Mouse (Mus musculus) skeletal muscle tissue, adult 2 months (tissue): ENCODE measurements around the gene Klhdc10.
"Not testable (repeated sequence)": the region's sequence is repeated elsewhere in the genome, so short reads cannot be mapped to it uniquely, and the experiment has no call there.

ENCODE experiments used
- DNase-seq: peaks from one replicate; pipeline ENCODE4 v3.0.0-alpha.2; 2012; ENCODE audit warnings: low read depth, low spot score

The Klhdc10 gene

DNA sequence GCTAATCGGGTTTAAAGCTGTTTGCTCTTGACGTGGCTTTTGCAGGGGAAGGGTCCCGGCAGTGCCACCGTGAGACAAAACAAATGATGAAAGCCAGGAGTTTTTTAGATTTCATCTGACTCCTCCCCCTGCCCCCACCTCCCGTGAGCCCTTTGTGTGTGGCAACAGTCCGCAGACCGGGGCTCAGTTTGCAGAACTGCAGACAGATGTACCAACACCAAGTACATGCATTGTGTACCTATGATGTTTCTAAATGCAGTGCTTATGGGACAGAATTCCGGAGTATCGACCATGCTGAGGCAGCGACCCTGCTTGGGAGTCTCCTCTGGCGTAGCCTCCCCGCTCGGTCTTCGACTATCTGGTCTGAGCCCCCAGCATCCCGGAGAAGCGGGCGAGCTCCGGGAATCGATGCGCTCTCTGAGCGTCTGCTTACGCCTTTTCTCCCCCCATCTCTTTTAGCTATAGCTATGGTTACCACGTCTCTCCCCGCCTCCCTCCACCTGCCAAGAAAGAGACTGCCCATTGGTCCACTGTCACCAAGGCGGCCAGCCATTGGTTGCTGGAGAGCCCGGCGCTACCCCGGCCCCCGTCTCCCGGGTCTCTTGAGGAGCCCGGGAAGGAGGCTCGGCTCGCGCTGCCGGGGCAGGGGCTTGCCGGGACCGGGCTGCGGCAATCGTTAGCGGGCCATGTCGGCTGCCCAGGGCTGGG is at the start of gene Klhdc10:
TSS of gene Klhdc10 (plus strand) at position 561 of the 708 bp plus-strand sequence.
- peak; percentile 98 for DNase-seq

DNA sequence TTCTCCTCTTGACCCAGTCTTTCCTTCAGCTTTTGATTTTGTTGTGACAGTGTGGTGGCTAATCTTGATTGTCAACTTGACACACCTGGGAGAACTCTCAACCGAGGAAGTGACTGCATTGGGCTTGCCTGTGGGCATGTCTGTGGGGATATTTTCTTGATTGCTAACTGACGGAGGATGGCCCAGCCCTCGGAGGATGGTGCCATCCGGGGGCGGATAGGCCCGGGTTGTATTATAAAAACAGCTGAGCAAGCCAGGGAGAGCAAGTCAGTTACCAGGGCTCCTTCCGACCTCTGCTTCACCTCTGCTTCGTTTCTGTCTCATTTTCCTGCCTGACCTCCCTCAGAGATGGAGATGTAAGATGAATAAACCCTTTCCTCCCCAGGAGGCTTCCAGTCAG is 48.9 kb upstream of the Klhdc10 start:
- no peak for DNase-seq

DNA sequence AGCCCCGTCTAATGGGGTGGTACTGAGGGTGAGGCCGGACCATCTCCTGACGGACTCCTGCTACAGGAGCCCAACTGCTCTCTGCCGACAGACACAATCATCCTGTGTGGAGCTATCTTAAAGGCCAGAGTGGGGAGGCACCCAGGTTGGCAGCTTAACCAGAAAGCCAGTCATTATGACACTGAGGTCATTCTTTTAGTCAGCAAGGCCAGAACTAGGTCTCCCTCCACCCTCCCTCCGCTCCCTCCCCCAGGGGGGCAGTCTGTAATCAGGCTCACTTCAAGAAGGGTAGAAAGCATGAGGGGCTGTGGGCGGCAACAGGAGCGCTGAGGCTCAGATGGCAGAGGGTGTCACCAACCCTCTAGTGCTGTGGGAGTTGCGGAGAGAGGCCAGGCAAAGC is 48.0 kb upstream of the Klhdc10 start:
- DNase-seq = no peak

- no peak for DNase-seq
These were observed 46.9 kb upstream of the Klhdc10 start for GRCm38 (mm10) chr6:30354760-30355159.

GRCm38 (mm10) chr6:30355701-30356100 is 46.0 kb upstream of the Klhdc10 start:
- DNase-seq = peak; percentile 75

- no peak for DNase-seq
These were observed 45.5 kb upstream of the Klhdc10 start for GRCm38 (mm10) chr6:30356161-30356560.

DNA sequence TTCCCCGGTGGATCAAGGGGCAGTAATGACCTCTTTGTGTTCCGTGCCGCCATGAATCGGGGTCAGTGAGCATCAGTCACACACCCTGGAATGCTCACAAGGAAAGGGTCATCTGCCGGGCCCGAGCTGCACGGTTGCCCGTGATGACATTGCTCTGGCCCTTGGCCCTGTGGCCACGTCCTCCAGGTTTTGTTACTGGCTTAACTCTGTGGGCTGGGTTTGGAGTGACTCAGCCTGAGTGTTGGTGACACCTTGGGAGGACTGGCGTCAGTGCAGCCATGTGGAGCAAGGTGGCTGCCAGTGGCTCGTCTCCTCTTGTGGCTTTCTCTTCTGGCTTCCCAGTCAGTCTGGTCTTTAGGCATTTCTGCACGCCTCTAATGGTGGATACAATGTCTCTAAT is 45.0 kb upstream of the Klhdc10 start:
- DNase-seq = no peak

GRCm38 (mm10) chr6:30357561-30358177 is 44.0 kb upstream of the Klhdc10 start:
- peak; percentile 69 for DNase-seq

DNA sequence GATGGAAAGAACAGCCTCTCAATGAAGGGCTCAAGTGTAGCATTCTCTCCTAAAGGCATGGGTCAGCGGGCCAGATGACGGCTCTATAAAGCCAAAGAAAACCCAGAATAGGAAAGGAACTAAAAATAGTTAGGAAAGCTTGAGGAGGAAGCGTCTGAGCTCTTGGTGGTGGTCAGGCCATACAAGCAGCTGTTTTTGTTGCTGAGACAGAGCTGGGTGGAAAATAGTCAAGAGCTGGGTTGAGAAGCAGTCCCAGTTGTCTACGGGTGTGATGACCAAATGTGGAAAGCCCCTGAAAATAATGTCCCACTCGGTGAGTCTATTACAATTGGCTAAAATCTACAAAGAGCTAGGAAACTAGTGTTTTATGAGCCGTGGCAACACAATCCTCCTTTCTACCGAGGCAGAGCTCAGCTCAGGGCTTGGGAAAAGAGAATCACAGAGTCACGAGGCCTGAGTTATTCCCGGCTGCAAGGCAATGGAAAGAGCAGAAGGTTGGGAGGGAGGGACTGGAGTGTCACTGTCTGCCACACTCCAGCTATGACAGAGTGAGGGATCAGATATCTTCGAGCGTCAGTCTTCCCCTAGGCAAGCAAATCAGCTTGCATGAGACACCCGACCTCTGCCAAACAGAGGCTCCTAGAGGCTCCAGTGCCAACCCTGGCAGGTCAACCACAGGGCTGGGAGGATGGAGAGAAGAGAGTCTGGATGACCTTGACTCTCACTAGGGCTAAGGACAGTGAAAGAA is 41.7 kb upstream of the Klhdc10 start:
- DNase-seq = peak; percentile 95

GRCm38 (mm10) chr6:30363808-30364207 is 37.9 kb upstream of the Klhdc10 start:
- no peak for DNase-seq

- DNase-seq = no peak
These were observed 32.4 kb upstream of the Klhdc10 start for GRCm38 (mm10) chr6:30369291-30369690.

- DNase-seq = no peak
These were observed 28.9 kb upstream of the Klhdc10 start for GRCm38 (mm10) chr6:30372627-30373369.

DNA sequence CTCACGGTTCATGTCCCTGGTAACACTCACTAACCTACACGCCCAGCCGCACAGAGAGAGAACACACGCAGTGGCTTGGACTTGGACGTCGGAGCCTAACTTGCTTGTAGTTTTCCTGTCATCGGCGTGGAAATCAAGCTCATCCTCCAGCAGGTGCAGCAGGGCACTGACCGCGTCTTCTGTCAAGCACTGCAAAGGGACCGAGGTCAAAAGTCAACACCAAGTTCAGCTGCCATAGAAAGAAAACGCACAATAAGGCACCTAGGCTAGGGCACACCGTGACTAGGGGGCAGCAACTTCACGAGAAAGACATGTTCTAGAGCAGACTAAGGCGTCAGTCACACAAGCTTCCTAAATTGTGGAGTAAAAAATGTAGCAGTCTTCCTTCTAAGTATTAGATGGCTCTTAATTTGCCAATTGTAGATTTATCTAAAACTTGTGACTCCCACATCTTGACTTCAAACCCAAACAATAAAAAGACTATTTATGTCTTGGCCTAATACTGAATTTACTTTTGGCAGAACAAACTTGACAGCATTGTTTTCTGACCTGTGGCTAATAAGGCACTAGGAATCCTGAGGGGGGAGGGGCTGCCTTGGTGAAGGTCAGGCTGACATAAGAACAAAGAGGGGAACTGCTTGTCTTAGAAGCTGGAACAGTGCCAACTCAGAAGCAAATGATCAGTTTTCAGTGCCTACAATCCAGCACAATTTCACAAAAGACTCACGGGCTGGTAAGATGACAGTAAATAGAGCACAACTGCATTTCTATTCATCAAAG is 26.7 kb upstream of the Klhdc10 start:
- peak; percentile 49 for DNase-seq

GRCm38 (mm10) chr6:30375791-30376190 is 25.9 kb upstream of the Klhdc10 start:
- DNase-seq = peak; percentile 68

DNA sequence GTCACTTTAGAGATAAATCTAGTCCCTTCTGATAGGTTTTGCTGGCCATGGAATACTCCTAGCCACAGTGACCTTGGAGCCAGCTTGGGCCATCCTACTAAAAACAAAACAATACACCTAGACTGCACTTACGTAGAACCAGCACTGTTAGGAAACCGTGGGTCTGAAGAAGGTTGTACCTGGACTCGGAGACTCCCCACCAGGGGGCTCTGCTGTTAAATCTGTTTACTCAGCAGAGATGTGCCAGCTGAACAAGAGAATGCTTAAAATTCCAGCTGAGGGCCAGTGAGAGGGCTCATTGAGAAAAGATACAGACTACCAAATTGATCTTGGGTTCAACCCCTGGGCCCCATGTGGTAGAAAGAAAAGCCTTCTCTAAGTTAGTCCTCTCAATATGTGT is 20.6 kb upstream of the Klhdc10 start:
- DNase-seq = no peak

DNA sequence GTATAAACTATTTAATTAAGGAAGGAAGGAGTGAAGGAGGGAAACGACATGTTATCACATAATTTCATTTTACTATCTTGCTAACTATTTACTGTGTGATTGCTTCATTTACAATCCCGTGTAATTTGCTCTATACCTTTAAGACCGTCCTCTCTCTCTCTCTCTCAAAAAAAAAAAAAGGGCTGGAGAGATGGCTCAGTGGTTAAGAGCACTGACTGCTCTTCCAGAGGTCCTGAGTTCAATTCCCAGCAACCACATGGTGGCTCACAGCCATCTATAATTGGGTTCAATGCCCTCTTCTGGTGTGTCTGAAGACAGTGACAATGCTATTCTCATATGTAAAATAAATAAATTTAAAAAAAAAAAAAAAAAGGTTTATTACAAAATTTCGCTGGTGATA is 11.4 kb upstream of the Klhdc10 start:
- DNase-seq = not testable (repeated sequence)

DNA sequence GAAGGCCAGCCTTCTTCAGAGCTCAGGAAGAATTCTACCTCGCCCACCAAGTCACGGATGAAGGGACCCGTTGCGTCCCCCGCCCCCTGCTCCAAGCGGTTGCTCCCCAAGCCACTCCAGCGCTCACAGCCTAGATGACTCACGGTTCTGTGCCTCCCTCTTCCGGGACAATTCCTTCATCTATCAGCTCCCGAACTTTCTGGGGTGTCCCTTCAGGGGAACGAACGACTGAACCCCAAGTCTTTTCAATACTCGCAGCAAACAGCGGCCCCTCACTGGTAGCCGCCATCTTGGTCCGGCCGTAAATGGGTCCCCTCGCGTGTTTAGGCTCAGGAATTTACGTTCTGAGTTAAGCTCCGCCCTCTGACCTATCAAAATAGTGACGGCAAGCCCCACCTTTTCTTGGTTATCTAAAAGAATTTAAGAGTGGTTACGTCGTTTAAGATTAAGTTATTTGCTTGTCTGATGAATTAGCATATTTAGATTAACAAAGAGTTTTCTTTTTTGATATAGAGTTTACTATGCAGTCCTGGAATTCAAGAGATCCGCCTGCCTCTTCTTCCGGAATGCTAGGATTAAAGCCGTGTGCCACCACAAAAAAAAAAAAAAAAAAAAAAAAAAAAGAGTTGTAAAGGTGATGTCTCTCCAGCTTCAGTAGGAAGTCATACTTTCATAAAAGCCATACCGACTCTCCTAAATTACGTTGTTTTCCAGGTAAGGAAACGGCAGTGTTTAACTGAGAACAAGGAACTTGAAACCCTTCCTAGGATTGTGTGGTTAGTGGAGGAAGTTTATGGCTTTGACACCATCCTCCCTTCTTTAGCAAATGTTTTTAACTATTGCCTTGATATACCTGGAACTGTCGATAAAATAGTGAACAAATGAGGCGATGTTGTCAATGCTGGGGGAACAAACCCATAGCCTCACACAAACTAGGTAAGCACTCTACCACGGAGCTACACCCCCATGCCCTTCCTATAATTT is 10.7 kb upstream of the Klhdc10 start, which contains the start of gene Zc3hc1:
TSS of gene Zc3hc1 (minus strand) at position 315 of the 984 bp plus-strand sequence.
- peak; percentile 62 for DNase-seq

DNA sequence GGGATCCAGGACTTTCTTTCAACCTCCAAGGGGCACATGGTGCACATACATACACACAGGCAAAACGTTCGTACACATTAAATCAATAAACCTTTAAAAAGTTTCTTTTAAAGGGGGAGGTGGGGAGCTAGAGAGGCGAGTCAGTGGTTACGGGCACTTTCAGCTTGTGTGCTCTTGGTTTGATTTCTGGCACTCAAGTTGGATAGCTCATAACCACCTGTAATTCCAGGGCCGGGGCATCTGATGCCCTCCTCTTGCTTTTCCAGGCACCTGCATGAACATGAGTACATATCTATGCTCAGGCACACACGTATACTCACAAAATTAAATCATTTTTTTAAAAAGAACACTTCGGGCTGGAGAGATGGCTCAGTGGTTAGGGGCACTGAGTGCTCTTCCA is 9.7 kb upstream of the Klhdc10 start:
- DNase-seq = no peak

GRCm38 (mm10) chr6:30400146-30400545 is 1.5 kb upstream of the Klhdc10 start:
- DNase-seq = no peak

GRCm38 (mm10) chr6:30400716-30401115 is 952 bp upstream of the Klhdc10 start:
- no peak for DNase-seq
